Mouse (Mus musculus): ENCODE results near the gene Ctsr. TPM values are rescaled to one million over a fixed set of nuclear protein-coding genes. Genes with fewer than 3 reads are reported as not detected.
"Not testable (repeated sequence)": the region's sequence is repeated elsewhere in the genome, so short reads cannot be mapped to it uniquely, and the experiment has no call there.

The Ctsr gene
- not detected in 2 replicates for polyA plus RNA-seq (2014; fragmentation: Nextera tagmentation; extraction: Ambion mirVana)

- Histone ChIP-seq H3K9ac (ENCODE audit: low read length) (no peak within 1 kb of the TSS), H3K36me3 (ENCODE audit: control insufficient read depth, insufficient read depth, low read length) (no peaks in the 10 kb centered on the region), H3K4me3 (ENCODE audit: low read depth, low read length) (no peak within 1 kb of the TSS), H3K9me3 (ENCODE audit: control insufficient read depth, low read length) (peaks cover 7% of the 10 kb centered on the region; the same call in 1 of the 2 replicates), H3K4me1 (replicated peaks; ENCODE audit: control insufficient read depth, insufficient read depth, low read length) (no peaks in the 10 kb centered on the region), H3K27ac (ENCODE audit: low read depth) (no peak within 1 kb of the TSS), H3K4me2 (ENCODE audit: low read length) (no peak within 1 kb of the TSS), H3K27me3 (replicated peaks; ENCODE audit: control insufficient read depth, insufficient read depth, low read length) (no peaks in the 10 kb centered on the region)
- WGBS, result 89% methylated on average over 1 of the region's 1 CpGs
- no peak for DNase-seq (ENCODE audit: low spot score)
- no peak for ATAC-seq (replicated peaks; ENCODE audit: low FRiP score, low TSS enrichment, low read depth)
Observed at GRCm38 (mm10) chr13:61164156-61164555, at the start of gene Ctsr. Ctsr (minus strand) TSS chr13:61164256.

- no peak for ATAC-seq (replicated peaks; ENCODE audit: low FRiP score, low TSS enrichment, low read depth)
- Histone ChIP-seq H3K4me1 (replicated peaks; ENCODE audit: control insufficient read depth, insufficient read depth, low read length) (no peaks in the 10 kb centered on the region), H3K27me3 (replicated peaks; ENCODE audit: control insufficient read depth, insufficient read depth, low read length) (no peaks in the 10 kb centered on the region), H3K4me3 (ENCODE audit: low read depth, low read length) (no peak within 1 kb of the TSS), H3K9me3 (ENCODE audit: control insufficient read depth, low read length) (0 out of 2 replicates have a peak, but pooled peaks cover 6% of the 10 kb centered on the region), H3K27ac (ENCODE audit: low read depth) (no peak within 1 kb of the TSS), H3K36me3 (ENCODE audit: control insufficient read depth, insufficient read depth, low read length) (no peaks in the 10 kb centered on the region), H3K9ac (ENCODE audit: low read length) (no peak within 1 kb of the TSS), H3K4me2 (ENCODE audit: low read length) (no peak within 1 kb of the TSS)
- DNase-seq (ENCODE audit: low spot score), result no peak
- 96% methylated on average over 3 of the region's 3 CpGs for WGBS
Observed at GRCm38 (mm10) chr13:61203310-61203709, 39.3 kb upstream of the Ctsr start, which contains the start of gene Cts6. Cts6 (minus strand) TSS chr13:61203410.

GRCm38 (mm10) chr13:61185151-61185933, 21.3 kb upstream of the Ctsr start:
- H3K4me2 ChIP-seq (ENCODE audit: low read length); ATAC-seq (replicated peaks; ENCODE audit: low FRiP score, low TSS enrichment, low read depth); H3K9ac ChIP-seq (ENCODE audit: low read length); H3K4me3 ChIP-seq (ENCODE audit: low read depth, low read length); H3K27ac ChIP-seq (ENCODE audit: low read depth); H3K27me3 ChIP-seq (replicated peaks; ENCODE audit: control insufficient read depth, insufficient read depth, low read length); H3K36me3 ChIP-seq (ENCODE audit: control insufficient read depth, insufficient read depth, low read length); H3K4me1 ChIP-seq (replicated peaks; ENCODE audit: control insufficient read depth, insufficient read depth, low read length); H3K9me3 ChIP-seq (ENCODE audit: control insufficient read depth, low read length); DNase-seq (ENCODE audit: low spot score): not testable (repeated sequence)
- 78% methylated on average over 5 of the region's 5 CpGs for WGBS

GRCm38 (mm10) chr13:61164622-61165021, 566 bp upstream of the Ctsr start:
- H3K36me3 ChIP-seq (ENCODE audit: control insufficient read depth, insufficient read depth, low read length), result no peaks in the 10 kb centered on the region
- no peak overlapping the region for H3K9ac ChIP-seq (ENCODE audit: low read length)
- no peak overlapping the region for H3K4me3 ChIP-seq (ENCODE audit: low read depth, low read length)
- ATAC-seq (replicated peaks; ENCODE audit: low FRiP score, low TSS enrichment, low read depth) (no peak), DNase-seq (ENCODE audit: low spot score) (no peak)
- peaks cover 5% of the 10 kb centered on the region; the same call in 1 of the 2 replicates for H3K9me3 ChIP-seq (ENCODE audit: control insufficient read depth, low read length)
- H3K27me3 ChIP-seq (replicated peaks; ENCODE audit: control insufficient read depth, insufficient read depth, low read length), result no peaks in the 10 kb centered on the region
- H3K4me2 ChIP-seq (ENCODE audit: low read length), result no peak overlapping the region
- 83% methylated on average over 4 of the region's 4 CpGs for WGBS
- no peaks in the 10 kb centered on the region for H3K4me1 ChIP-seq (replicated peaks; ENCODE audit: control insufficient read depth, insufficient read depth, low read length)
- no peak overlapping the region for H3K27ac ChIP-seq (ENCODE audit: low read depth)

Other genes starting within 250 kb of the Ctsr start
- gene Gm49393, start 228.7 kb downstream of the Ctsr start, polyA plus RNA-seq (2014; fragmentation: Nextera tagmentation; extraction: Ambion mirVana), result 0.59 TPM in 1 of 2 replicates, not detected in the other
- 1.4 and 1.7 TPM in 2 replicates for gene Gm49391, start 227.7 kb downstream of the Ctsr start, polyA plus RNA-seq (2014; fragmentation: Nextera tagmentation; extraction: Ambion mirVana)
- 25.3 and 29.5 TPM in 2 replicates for gene Ctla2a, start 227.6 kb downstream of the Ctsr start, polyA plus RNA-seq (2014; fragmentation: Nextera tagmentation; extraction: Ambion mirVana)
- not detected in 2 replicates for gene Tpbpa, start 222.3 kb downstream of the Ctsr start, polyA plus RNA-seq (2014; fragmentation: Nextera tagmentation; extraction: Ambion mirVana)
- gene Ctsj, start 158.3 kb downstream of the Ctsr start, polyA plus RNA-seq (2014; fragmentation: Nextera tagmentation; extraction: Ambion mirVana), result not detected in 2 replicates
- not detected in 2 replicates for gene Ctsq, start 123.6 kb downstream of the Ctsr start, polyA plus RNA-seq (2014; fragmentation: Nextera tagmentation; extraction: Ambion mirVana)
- gene Cts6, start 39.2 kb upstream of the Ctsr start, polyA plus RNA-seq (2014; fragmentation: Nextera tagmentation; extraction: Ambion mirVana), result not detected in 2 replicates
- not detected in 2 replicates for gene Cts8, start 91.1 kb upstream of the Ctsr start, polyA plus RNA-seq (2014; fragmentation: Nextera tagmentation; extraction: Ambion mirVana)
- gene Gm49398, start 124.6 kb upstream of the Ctsr start, polyA plus RNA-seq (2014; fragmentation: Nextera tagmentation; extraction: Ambion mirVana), result not detected in 2 replicates
- not detected in 2 replicates for gene Cts7, start 193.9 kb upstream of the Ctsr start, polyA plus RNA-seq (2014; fragmentation: Nextera tagmentation; extraction: Ambion mirVana)

All from intestine, embryonic 14.5 days (tissue).